Mouse (Mus musculus): ENCODE results near the gene Bmyc. TPM values are rescaled to one million over a fixed set of nuclear protein-coding genes. Genes with fewer than 3 reads are reported as not detected.

Gene Bmyc
- polyA plus RNA-seq (2011; ENCODE audit: insufficient read depth, insufficient read length, low read depth, missing spikeins), result 10.5 and 17.0 TPM in 2 replicates

- TF ChIP-seq CTCF (IDR thresholded peaks at IDR 0.05; ENCODE audit: low read depth, low read length) (peak; percentile 72), POLR2A (IDR thresholded peaks at IDR 0.05; ENCODE audit: insufficient read depth, low read length) (no peak)
- Histone ChIP-seq H3K9me3 (replicated peaks; ENCODE audit: control insufficient read depth, insufficient read depth, low read length, poor library complexity, severe bottlenecking) (no peaks in the 10 kb centered on the region), H3K4me1 (ENCODE audit: control insufficient read depth, insufficient read depth, low read length) (no peaks in the 10 kb centered on the region), H3K4me3 (ENCODE audit: low read depth, low read length) (peak within 1 kb of the TSS; percentile 74), H3K27ac (ENCODE audit: insufficient read depth, low read length) (no peak within 1 kb of the TSS), H3K36me3 (ENCODE audit: control insufficient read depth, insufficient read depth, low read length, poor library complexity, severe bottlenecking) (no peaks in the 10 kb centered on the region), H3K27me3 (ENCODE audit: control insufficient read depth, insufficient read depth, low read length, poor library complexity, severe bottlenecking) (no peaks in the 10 kb centered on the region), H3K9ac (ENCODE audit: low read depth, poor library complexity, severe bottlenecking) (peak within 1 kb of the TSS; percentile 50)
Observed at GRCm38 (mm10) chr2:25706643-25707481, at the start of gene Bmyc. Gene Bmyc, plus strand, starts transcription at chr2:25706739.

- Histone ChIP-seq H3K9me3 (replicated peaks; ENCODE audit: control insufficient read depth, insufficient read depth, low read length, poor library complexity, severe bottlenecking) (no peaks in the 10 kb centered on the region), H3K4me3 (ENCODE audit: low read depth, low read length) (no peak overlapping the region), H3K4me1 (ENCODE audit: control insufficient read depth, insufficient read depth, low read length) (no peaks in the 10 kb centered on the region), H3K36me3 (ENCODE audit: control insufficient read depth, insufficient read depth, low read length, poor library complexity, severe bottlenecking) (no peaks in the 10 kb centered on the region), H3K27me3 (ENCODE audit: control insufficient read depth, insufficient read depth, low read length, poor library complexity, severe bottlenecking) (no peaks in the 10 kb centered on the region), H3K27ac (ENCODE audit: insufficient read depth, low read length) (no peak overlapping the region), H3K9ac (ENCODE audit: low read depth, poor library complexity, severe bottlenecking) (no peak overlapping the region)
- TF ChIP-seq POLR2A (IDR thresholded peaks at IDR 0.05; ENCODE audit: insufficient read depth, low read length), result no peak
- no peak for TF ChIP-seq EP300 (IDR thresholded peaks at IDR 0.05; ENCODE audit: insufficient read depth, low read depth, low read length)
- TF ChIP-seq CTCF (IDR thresholded peaks at IDR 0.05; ENCODE audit: low read depth, low read length), result no peak
Observed at GRCm38 (mm10) chr2:25657246-25657645, 49.3 kb upstream of the Bmyc start.

- H3K9ac ChIP-seq (ENCODE audit: low read depth, poor library complexity, severe bottlenecking), result no peak within 1 kb of the TSS
- no peaks in the 10 kb centered on the region for H3K4me1 ChIP-seq (ENCODE audit: control insufficient read depth, insufficient read depth, low read length)
- TF ChIP-seq EP300 (IDR thresholded peaks at IDR 0.05; ENCODE audit: insufficient read depth, low read depth, low read length) (no peak), POLR2A (IDR thresholded peaks at IDR 0.05; ENCODE audit: insufficient read depth, low read length) (no peak), CTCF (IDR thresholded peaks at IDR 0.05; ENCODE audit: low read depth, low read length) (no peak)
- H3K9me3 ChIP-seq (replicated peaks; ENCODE audit: control insufficient read depth, insufficient read depth, low read length, poor library complexity, severe bottlenecking), result no peaks in the 10 kb centered on the region
- H3K36me3 ChIP-seq (ENCODE audit: control insufficient read depth, insufficient read depth, low read length, poor library complexity, severe bottlenecking), result no peaks in the 10 kb centered on the region
- no peak within 1 kb of the TSS for H3K27ac ChIP-seq (ENCODE audit: insufficient read depth, low read length)
- no peak within 1 kb of the TSS for H3K4me3 ChIP-seq (ENCODE audit: low read depth, low read length)
- H3K27me3 ChIP-seq (ENCODE audit: control insufficient read depth, insufficient read depth, low read length, poor library complexity, severe bottlenecking), result no peaks in the 10 kb centered on the region
Observed at GRCm38 (mm10) chr2:25657652-25658051, 48.9 kb upstream of the Bmyc start, which contains the start of gene Lcn5. Gene Lcn5, plus strand, starts transcription at chr2:25657952.

GRCm38 (mm10) chr2:25660279-25660678 lies 46.3 kb upstream of the Bmyc start:
- TF ChIP-seq CTCF (IDR thresholded peaks at IDR 0.05; ENCODE audit: low read depth, low read length), result no peak
- TF ChIP-seq EP300 (IDR thresholded peaks at IDR 0.05; ENCODE audit: insufficient read depth, low read depth, low read length), result no peak
- no peak for TF ChIP-seq POLR2A (IDR thresholded peaks at IDR 0.05; ENCODE audit: insufficient read depth, low read length)
- H3K9ac ChIP-seq (ENCODE audit: low read depth, poor library complexity, severe bottlenecking), result no peak overlapping the region
- no peaks in the 10 kb centered on the region for H3K36me3 ChIP-seq (ENCODE audit: control insufficient read depth, insufficient read depth, low read length, poor library complexity, severe bottlenecking)
- H3K4me3 ChIP-seq (ENCODE audit: low read depth, low read length), result no peak overlapping the region
- H3K27ac ChIP-seq (ENCODE audit: insufficient read depth, low read length), result no peak overlapping the region
- no peaks in the 10 kb centered on the region for H3K4me1 ChIP-seq (ENCODE audit: control insufficient read depth, insufficient read depth, low read length)
- no peaks in the 10 kb centered on the region for H3K9me3 ChIP-seq (replicated peaks; ENCODE audit: control insufficient read depth, insufficient read depth, low read length, poor library complexity, severe bottlenecking)
- H3K27me3 ChIP-seq (ENCODE audit: control insufficient read depth, insufficient read depth, low read length, poor library complexity, severe bottlenecking), result no peaks in the 10 kb centered on the region

- H3K27me3 ChIP-seq (ENCODE audit: control insufficient read depth, insufficient read depth, low read length, poor library complexity, severe bottlenecking), result no peaks in the 10 kb centered on the region
- no peak overlapping the region for H3K27ac ChIP-seq (ENCODE audit: insufficient read depth, low read length)
- H3K4me1 ChIP-seq (ENCODE audit: control insufficient read depth, insufficient read depth, low read length), result no peaks in the 10 kb centered on the region
- H3K36me3 ChIP-seq (ENCODE audit: control insufficient read depth, insufficient read depth, low read length, poor library complexity, severe bottlenecking), result no peaks in the 10 kb centered on the region
- no peak for TF ChIP-seq POLR2A (IDR thresholded peaks at IDR 0.05; ENCODE audit: insufficient read depth, low read length)
- TF ChIP-seq EP300 (IDR thresholded peaks at IDR 0.05; ENCODE audit: insufficient read depth, low read depth, low read length), result no peak
- no peak for TF ChIP-seq CTCF (IDR thresholded peaks at IDR 0.05; ENCODE audit: low read depth, low read length)
- H3K4me3 ChIP-seq (ENCODE audit: low read depth, low read length), result no peak overlapping the region
- no peaks in the 10 kb centered on the region for H3K9me3 ChIP-seq (replicated peaks; ENCODE audit: control insufficient read depth, insufficient read depth, low read length, poor library complexity, severe bottlenecking)
- no peak overlapping the region for H3K9ac ChIP-seq (ENCODE audit: low read depth, poor library complexity, severe bottlenecking)
Observed at GRCm38 (mm10) chr2:25661245-25661970, 45.1 kb upstream of the Bmyc start.

- Histone ChIP-seq H3K9ac (ENCODE audit: low read depth, poor library complexity, severe bottlenecking) (no peak overlapping the region), H3K27ac (ENCODE audit: insufficient read depth, low read length) (no peak overlapping the region), H3K36me3 (ENCODE audit: control insufficient read depth, insufficient read depth, low read length, poor library complexity, severe bottlenecking) (no peaks in the 10 kb centered on the region), H3K4me1 (ENCODE audit: control insufficient read depth, insufficient read depth, low read length) (no peaks in the 10 kb centered on the region), H3K27me3 (ENCODE audit: control insufficient read depth, insufficient read depth, low read length, poor library complexity, severe bottlenecking) (no peaks in the 10 kb centered on the region), H3K9me3 (replicated peaks; ENCODE audit: control insufficient read depth, insufficient read depth, low read length, poor library complexity, severe bottlenecking) (no peaks in the 10 kb centered on the region), H3K4me3 (ENCODE audit: low read depth, low read length) (no peak overlapping the region)
- TF ChIP-seq POLR2A (IDR thresholded peaks at IDR 0.05; ENCODE audit: insufficient read depth, low read length) (no peak), CTCF (IDR thresholded peaks at IDR 0.05; ENCODE audit: low read depth, low read length) (peak; percentile 73)
Observed at GRCm38 (mm10) chr2:25663511-25663910, 43.0 kb upstream of the Bmyc start.
